In the genomic region with DNA sequence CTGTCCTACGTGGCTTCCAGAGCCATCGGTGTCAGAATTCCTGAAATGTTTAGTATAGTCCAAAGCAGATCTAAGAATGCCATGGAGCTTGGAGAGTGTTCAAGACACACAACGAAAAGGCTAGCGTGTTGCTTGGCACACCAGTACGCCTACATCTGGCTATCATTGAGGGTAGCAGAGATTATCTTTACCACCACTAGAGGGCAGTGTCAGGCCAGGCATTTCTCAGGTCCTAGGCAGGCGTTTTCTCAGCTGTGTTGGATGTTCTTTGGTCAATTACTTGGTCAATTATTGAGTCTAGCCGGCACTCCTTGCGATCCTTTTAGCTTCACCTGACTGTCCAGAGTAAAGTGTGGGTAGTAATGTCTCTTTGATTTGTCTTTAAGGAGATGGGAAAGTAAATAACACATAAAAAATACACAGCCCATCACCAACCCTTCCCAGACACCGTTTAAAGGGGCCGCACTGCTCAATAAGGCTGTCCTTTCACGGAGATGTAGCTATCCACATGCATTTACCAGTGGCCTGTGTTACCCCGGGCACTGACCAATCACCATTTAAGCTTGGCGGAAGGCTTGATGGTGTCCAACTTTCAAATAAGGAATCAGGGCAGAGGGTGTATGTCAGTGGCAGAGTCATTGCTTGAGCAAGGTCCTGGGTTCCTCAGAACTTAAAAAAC, we compare ENCODE assay signal across 8 mouse cellular contexts. TPM values are rescaled to one million over a fixed set of nuclear protein-coding genes. Genes with fewer than 3 reads are reported as not detected.
DNase-seq lines count a peak whose midpoint lies in the region; ATAC-seq and TF ChIP-seq lines count a peak whose summit lies in the region.

No protein-coding gene starts in this region.

- ATAC-seq in embryonic facial prominence, embryonic 14.5 days (ENCODE audit: low read depth): peak; percentile 63; the same call in 1 of the 2 replicates
- no peak for ATAC-seq in liver, embryonic 11.5 days (replicated peaks; ENCODE audit: low FRiP score)
- ATAC-seq in neural tube, embryonic 13.5 days (ENCODE audit: low read depth): peak; percentile 81

- no peak overlapping the region; the same call in 1 of the 2 replicates for H3K4me2 ChIP-seq in embryonic facial prominence, embryonic 14.5 days (ENCODE audit: low read depth, low read length)
- no peak overlapping the region for H3K4me2 ChIP-seq in liver, embryonic 11.5 days
- no peak overlapping the region for H3K4me2 ChIP-seq in neural tube, embryonic 13.5 days

- TF ChIP-seq EP300 in ES-Bruce4 (IDR thresholded peaks at IDR 0.05; ENCODE audit: insufficient read depth, low read depth, low read length): no peak

- no peaks in the 10 kb centered on the region for H3K9me3 ChIP-seq in ES-Bruce4 (replicated peaks; ENCODE audit: control insufficient read depth, insufficient read depth, low read length, poor library complexity, severe bottlenecking)
- no peaks in the 10 kb centered on the region for H3K9me3 ChIP-seq in embryonic facial prominence, embryonic 14.5 days (ENCODE audit: control insufficient read depth, low read length)
- no peaks in the 10 kb centered on the region for H3K9me3 ChIP-seq in liver, embryonic 11.5 days (ENCODE audit: control insufficient read depth, low read length)
- no peaks in the 10 kb centered on the region for H3K9me3 ChIP-seq in neural tube, embryonic 13.5 days

- DNase-seq in embryonic facial prominence, embryonic 14.5 days (ENCODE audit: low spot score): peak; percentile 82
- peak; percentile 36 to 74 for DNase-seq in heart, adult 9 months (ENCODE audit: low spot score in 2 of 2)
- peak; percentile 83 for DNase-seq in kidney, postnatal 10 days
- DNase-seq in liver, embryonic 11.5 days (ENCODE audit: low spot score): peak; percentile 36
- peak; percentile 52 for DNase-seq in thymus, postnatal 14 days

- H3K4me3 ChIP-seq in ES-Bruce4 (ENCODE audit: low read depth, low read length): no peak overlapping the region
- no peak overlapping the region for H3K4me3 ChIP-seq in bone marrow, adult 2 months (replicated peaks; ENCODE audit: control insufficient read depth, low read depth, low read length)
- H3K4me3 ChIP-seq in embryonic facial prominence, embryonic 14.5 days (ENCODE audit: low read depth, low read length): no peak overlapping the region
- no peak overlapping the region for H3K4me3 ChIP-seq in liver, embryonic 11.5 days (ENCODE audit: low read depth, low read length)
- no peak overlapping the region for H3K4me3 ChIP-seq in neural tube, embryonic 13.5 days

- H3K36me3 ChIP-seq in ES-Bruce4 (ENCODE audit: control insufficient read depth, insufficient read depth, low read length, poor library complexity, severe bottlenecking): no peaks in the 10 kb centered on the region
- no peaks in the 10 kb centered on the region for H3K36me3 ChIP-seq in embryonic facial prominence, embryonic 14.5 days (ENCODE audit: control insufficient read depth, insufficient read depth, low read length)
- no peaks in the 10 kb centered on the region for H3K36me3 ChIP-seq in liver, embryonic 11.5 days (ENCODE audit: control insufficient read depth, insufficient read depth, low read length)
- no peaks in the 10 kb centered on the region for H3K36me3 ChIP-seq in neural tube, embryonic 13.5 days

- WGBS in bone marrow, adult 2 months: 39% methylated on average over 13 of the region's 13 CpGs
- WGBS in embryonic facial prominence, embryonic 14.5 days: 36% methylated on average over 13 of the region's 13 CpGs
- 41% methylated on average over 13 of the region's 13 CpGs for WGBS in liver, embryonic 11.5 days
- 44% methylated on average over 13 of the region's 13 CpGs for WGBS in neural tube, embryonic 13.5 days

- no peak overlapping the region for H3K9ac ChIP-seq in ES-Bruce4 (ENCODE audit: low read depth, poor library complexity, severe bottlenecking)
- H3K9ac ChIP-seq in embryonic facial prominence, embryonic 14.5 days (ENCODE audit: low read depth, low read length): no peak overlapping the region
- H3K9ac ChIP-seq in liver, embryonic 11.5 days (ENCODE audit: low read depth, low read length): no peak overlapping the region
- H3K9ac ChIP-seq in neural tube, embryonic 13.5 days: no peak overlapping the region

- no peaks in the 10 kb centered on the region for H3K27me3 ChIP-seq in ES-Bruce4 (ENCODE audit: control insufficient read depth, insufficient read depth, low read length, poor library complexity, severe bottlenecking)
- H3K27me3 ChIP-seq in embryonic facial prominence, embryonic 14.5 days (replicated peaks; ENCODE audit: control insufficient read depth, insufficient read depth, low read length): 0 out of 2 replicates have a peak, but pooled peaks cover 6% of the 10 kb centered on the region
- peaks cover 2% of the 10 kb centered on the region; the same call in 1 of the 2 replicates for H3K27me3 ChIP-seq in liver, embryonic 11.5 days (replicated peaks; ENCODE audit: control insufficient read depth, insufficient read depth, low read length)
- peaks cover 4% of the 10 kb centered on the region; the same call in 1 of the 2 replicates for H3K27me3 ChIP-seq in neural tube, embryonic 13.5 days

- H3K4me1 ChIP-seq in ES-Bruce4 (ENCODE audit: control insufficient read depth, insufficient read depth, low read length): no peaks in the 10 kb centered on the region
- H3K4me1 ChIP-seq in bone marrow, adult 2 months (ENCODE audit: control insufficient read depth, insufficient read depth, low read length): no peaks in the 10 kb centered on the region
- no peaks in the 10 kb centered on the region for H3K4me1 ChIP-seq in embryonic facial prominence, embryonic 14.5 days (ENCODE audit: control insufficient read depth, insufficient read depth, low read length)
- no peaks in the 10 kb centered on the region for H3K4me1 ChIP-seq in liver, embryonic 11.5 days (replicated peaks; ENCODE audit: control insufficient read depth, insufficient read depth, low read length)
- H3K4me1 ChIP-seq in neural tube, embryonic 13.5 days (replicated peaks): no peaks in the 10 kb centered on the region

- peak; percentile 78 for TF ChIP-seq CTCF in ES-Bruce4 (IDR thresholded peaks at IDR 0.05; ENCODE audit: low read depth, low read length)
- TF ChIP-seq CTCF in bone marrow, adult 2 months (IDR thresholded peaks at IDR 0.05; ENCODE audit: control insufficient read depth, insufficient read depth, low read length): peak; percentile 84

- TF ChIP-seq POLR2A in ES-Bruce4 (IDR thresholded peaks at IDR 0.05; ENCODE audit: insufficient read depth, low read length): no peak
- TF ChIP-seq POLR2A in bone marrow, adult 2 months (IDR thresholded peaks at IDR 0.05; ENCODE audit: borderline replicate concordance, control insufficient read depth, low read depth, low read length): no peak

- no peak overlapping the region for H3K27ac ChIP-seq in ES-Bruce4 (ENCODE audit: insufficient read depth, low read length)
- no peak overlapping the region for H3K27ac ChIP-seq in bone marrow, adult 2 months (ENCODE audit: control insufficient read depth, insufficient read depth, low read depth, low read length, poor library complexity)
- no peak overlapping the region for H3K27ac ChIP-seq in embryonic facial prominence, embryonic 14.5 days (replicated peaks; ENCODE audit: low read depth, low read length)
- H3K27ac ChIP-seq in liver, embryonic 11.5 days (ENCODE audit: low read depth, low read length): no peak overlapping the region
- H3K27ac ChIP-seq in neural tube, embryonic 13.5 days (replicated peaks): no peak overlapping the region

RNA-seq across cellular contexts. Expression of gene Enpp6, which starts 29.7 kb away (rescaled TPM):
- polyA plus RNA-seq in ES-Bruce4 (2011; ENCODE audit: insufficient read depth, insufficient read length, low read depth, missing spikeins): not detected in 2 replicates
- polyA plus RNA-seq in bone marrow, adult 2 months (2011; ENCODE audit: insufficient read depth, insufficient read length, low replicate concordance, missing spikeins): 0.52 TPM in 1 of 2 replicates, not detected in the other
- 2.5 and 3.1 TPM in 2 replicates for polyA plus RNA-seq in embryonic facial prominence, embryonic 14.5 days (2014; fragmentation: Nextera tagmentation; extraction: Ambion mirVana)
- polyA plus RNA-seq in liver, embryonic 11.5 days (2014; fragmentation: Nextera tagmentation; extraction: Ambion mirVana): 0.15 and 0.71 TPM in 2 replicates
- polyA plus RNA-seq in neural tube, embryonic 13.5 days (2015; fragmentation: Nextera tagmentation; extraction: Ambion mirVana): 0.48 and 0.49 TPM in 2 replicates
